Mouse (Mus musculus) liver, embryonic 14.5 days (tissue): ENCODE data around the gene Uqcrh.

Source experiments
- CTCF ChIP-seq: IDR thresholded peaks from 2 replicates; pipeline ENCODE4 v1.5.1; 2016; ENCODE audit warnings: antibody characterized with exemption, low read depth, control low read depth
- EP300 ChIP-seq: IDR thresholded peaks from 2 replicates; pipeline ENCODE4 v1.6.1; 2016; ENCODE audit warnings: antibody characterized with exemption, low read depth

DNA sequence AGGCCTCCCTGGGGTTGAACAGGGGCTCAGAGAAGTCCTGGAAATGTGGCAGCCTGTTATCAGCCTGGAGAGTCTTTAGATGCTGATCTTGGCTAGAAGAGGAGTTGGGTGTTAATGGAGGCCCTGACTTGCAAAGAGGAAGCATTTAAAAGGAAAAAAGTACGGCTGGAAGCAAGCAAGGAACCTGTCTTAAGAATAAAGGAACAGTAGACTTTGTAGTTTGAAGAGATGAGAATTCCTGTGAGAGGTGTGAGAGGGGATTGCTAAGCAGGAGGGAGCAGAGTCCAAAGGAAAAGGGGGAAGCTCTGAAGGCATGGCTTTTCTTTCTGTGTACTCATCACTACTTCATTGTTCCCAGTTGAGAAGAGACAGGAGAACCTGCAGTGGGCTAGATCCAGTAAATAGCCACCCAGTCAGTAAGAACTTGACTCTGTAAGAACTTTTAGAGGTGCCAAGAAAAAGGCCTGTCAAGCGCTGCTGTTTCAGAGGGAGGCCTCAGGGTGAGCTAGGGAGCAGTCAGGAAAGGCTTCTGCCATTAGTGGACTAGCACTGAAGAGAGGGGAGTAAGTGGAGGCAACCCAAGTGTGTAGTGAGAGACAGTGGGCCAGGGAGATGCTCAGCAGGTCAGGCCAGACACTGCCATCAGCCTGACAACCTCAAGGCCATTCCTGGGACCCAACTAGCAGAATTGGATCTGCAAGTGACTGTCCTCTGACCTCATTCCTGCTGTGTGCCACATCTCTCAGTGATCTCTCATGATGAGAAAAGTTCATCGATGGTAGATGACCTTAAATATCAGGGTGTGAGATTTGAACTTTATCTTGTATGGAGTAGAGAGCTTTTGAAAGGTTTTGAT, 2.6 kb upstream of the Uqcrh start:
- TF ChIP-seq CTCF = peak; percentile 8; the same call in 1 of the 2 replicates
- TF ChIP-seq EP300 = no peak
